Mouse (Mus musculus): ENCODE data around the gene Rarb. TPM values are rescaled to one million over a fixed set of nuclear protein-coding genes. Genes with fewer than 3 reads are reported as not detected.

Gene Rarb
- polyA plus RNA-seq, 1 experiment from 2014 or later = 16.6 TPM

- H3K9me3 ChIP-seq = no peaks in the 10 kb centered on the region
- no peak overlapping the region for H3K4me3 ChIP-seq
- 90% methylated on average over 4 of the region's 4 CpGs for WGBS
- H3K27ac ChIP-seq = no peak overlapping the region
- H3K36me3 ChIP-seq = peaks cover 43% of the 10 kb centered on the region
- H3K27me3 ChIP-seq (ENCODE audit: insufficient read depth, poor library complexity, severe bottlenecking) = no peaks in the 10 kb centered on the region
- no peaks in the 10 kb centered on the region for H3K4me1 ChIP-seq
- no peak for DNase-seq (ENCODE audit: low spot score)
Measured at GRCm38 (mm10) chr14:16405187-16405586, 413.8 kb downstream of the Rarb start.

DNA sequence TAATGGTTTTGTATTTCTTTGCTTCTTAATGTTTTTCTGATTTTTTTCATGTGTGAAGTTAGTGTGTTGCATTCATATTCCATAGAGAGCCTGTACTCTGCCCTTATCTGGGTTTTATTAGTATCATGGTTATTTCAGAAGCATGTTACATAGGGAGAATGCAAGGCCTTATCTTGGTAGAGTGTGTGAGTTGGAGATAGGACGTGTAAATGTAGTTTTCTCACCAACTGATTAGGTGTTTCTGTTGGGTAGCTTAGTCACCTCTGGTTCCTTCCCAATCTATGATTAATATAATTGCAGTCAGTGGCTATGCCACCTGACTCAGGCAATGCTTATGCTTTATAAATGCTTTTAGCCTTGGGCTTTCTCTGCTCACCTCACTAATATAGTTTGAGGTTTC, 434.2 kb downstream of the Rarb start:
- H3K9me3 ChIP-seq = no peaks in the 10 kb centered on the region
- peaks cover 7% of the 10 kb centered on the region; the same call in 1 of the 2 replicates for H3K4me1 ChIP-seq
- DNase-seq (ENCODE audit: low spot score) = no peak
- H3K4me3 ChIP-seq = no peak overlapping the region
- WGBS = 35% methylated on average over 1 of the region's 1 CpGs
- H3K27me3 ChIP-seq (ENCODE audit: insufficient read depth, poor library complexity, severe bottlenecking) = no peaks in the 10 kb centered on the region
- H3K27ac ChIP-seq = no peak overlapping the region
- H3K36me3 ChIP-seq = 0 out of 2 replicates have a peak, but pooled peaks cover 7% of the 10 kb centered on the region

Data from heart, embryonic 10.5 days (tissue).